Mouse (Mus musculus) intestine, postnatal 0 days (tissue): ENCODE results near the gene Arhgef39. TPM values are rescaled to one million over a fixed set of nuclear protein-coding genes. Genes with fewer than 3 reads are reported as not detected.
A peak's percentile ranks its signal among the peaks of the same experiment; 100 is the strongest.

Source experiments
- ATAC-seq: fragments of 200-750 bp; cut with Nextera tagmentation; 2 replicates; pipeline ENCODE4 v1.8.0; 2017; ENCODE audit warnings: mild to moderate bottlenecking, moderate TSS enrichment, moderate library complexity
- H3K27ac ChIP-seq: fragments of 300-500 bp; sonication (generic); 2 replicates; pipeline ENCODE4 v1.5.1; 2014; ENCODE audit warnings: mild to moderate bottlenecking, low read depth, low read length, moderate library complexity
- H3K27me3 ChIP-seq: fragments of 300-500 bp; sonication (generic); replicated peaks from 2 replicates; pipeline ENCODE4 v1.6.1; 2014; ENCODE audit warnings: low read length, mixed read lengths; ENCODE audit not compliant: control insufficient read depth, insufficient read depth
- H3K36me3 ChIP-seq: fragments of 300-500 bp; sonication (generic); 2 replicates; pipeline ENCODE4 v1.6.1; 2014; ENCODE audit warnings: mild to moderate bottlenecking, moderate library complexity; ENCODE audit not compliant: control insufficient read depth, insufficient read depth
- H3K4me1 ChIP-seq: fragments of 300-500 bp; sonication (generic); replicated peaks from 2 replicates; pipeline ENCODE4 v1.6.1; 2014; ENCODE audit warnings: antibody characterized with exemption, low read length, mixed read lengths; ENCODE audit not compliant: control insufficient read depth, insufficient read depth
- H3K4me2 ChIP-seq: fragments of 300-500 bp; sonication (generic); replicated peaks from 2 replicates; pipeline ENCODE4 v1.6.1; 2014; ENCODE audit warnings: low read depth, mild to moderate bottlenecking, moderate library complexity
- H3K4me3 ChIP-seq: fragments of 300-500 bp; sonication (generic); 2 replicates; pipeline ENCODE4 v1.5.1; 2014; ENCODE audit warnings: low read depth, low read length
- H3K9ac ChIP-seq: fragments of 300-500 bp; sonication (generic); 2 replicates; pipeline ENCODE4 v1.6.1; 2014; ENCODE audit warnings: mild to moderate bottlenecking, low read depth, low read length
- H3K9me3 ChIP-seq: fragments of 300-500 bp; sonication (generic); 2 replicates; pipeline ENCODE4 v1.6.1; 2016; ENCODE audit warnings: mixed run types; ENCODE audit not compliant: control insufficient read depth
- CTCF ChIP-seq: sonication (generic); IDR thresholded peaks from 2 replicates; pipeline ENCODE4 v1.5.1; 2016; ENCODE audit warnings: low read depth, mild to moderate bottlenecking, control low read depth, antibody characterized with exemption, moderate library complexity
- WGBS: fragments of 180-500 bp; shearing (Covaris S2); extraction: QIAGEN DNeasy Blood & Tissue Kit; methylation state at CpG from one replicate; pipeline ENCODE4 v1.1.7; 2014; 5-methylcytosine and 5-hydroxymethylcytosine counted together
- polyA plus RNA-seq: library from polyadenylated mRNA; unstranded; fragments of >200 nt; fragmentation: Nextera tagmentation; extraction: Ambion mirVana; gene quantifications from 2 replicates; pipeline ENCODE4 v1.2.1, GENCODE M21; 2015

The Arhgef39 gene
- polyA plus RNA-seq, 1 experiment from 2014 or later: 12.3 TPM

- H3K27me3 ChIP-seq: no peaks in the 10 kb centered on the region
- H3K9me3 ChIP-seq: no peaks in the 10 kb centered on the region
- H3K4me1 ChIP-seq: no peaks in the 10 kb centered on the region
- no peak overlapping the region for H3K4me2 ChIP-seq
- H3K9ac ChIP-seq: no peak overlapping the region
- no peak for TF ChIP-seq CTCF
- ATAC-seq: no peak
- H3K36me3 ChIP-seq: peaks cover 95% of the 10 kb centered on the region
- H3K27ac ChIP-seq: no peak overlapping the region
- WGBS: 93% methylated on average over 8 of the region's 8 CpGs
- H3K4me3 ChIP-seq: no peak overlapping the region
Observed at GRCm38 (mm10) chr4:43535628-43536027, 36.1 kb upstream of the Arhgef39 start.

GRCm38 (mm10) chr4:43533270-43533669, 33.8 kb upstream of the Arhgef39 start:
- WGBS: 88% methylated on average over 9 of the region's 9 CpGs
- H3K36me3 ChIP-seq: peaks cover 72% of the 10 kb centered on the region

GRCm38 (mm10) chr4:43530581-43530980, 31.1 kb upstream of the Arhgef39 start:
- TF ChIP-seq CTCF: peak; percentile 88
- no peak overlapping the region for H3K4me3 ChIP-seq
- no peaks in the 10 kb centered on the region for H3K27me3 ChIP-seq
- no peak overlapping the region for H3K4me2 ChIP-seq
- peaks cover 45% of the 10 kb centered on the region for H3K36me3 ChIP-seq
- no peak overlapping the region for H3K9ac ChIP-seq
- H3K4me1 ChIP-seq: no peaks in the 10 kb centered on the region
- WGBS: 17% methylated on average over 7 of the region's 7 CpGs
- no peaks in the 10 kb centered on the region for H3K9me3 ChIP-seq
- no peak overlapping the region for H3K27ac ChIP-seq
- ATAC-seq: peak; percentile 61; the same call in 1 of the 2 replicates

More at GRCm38 (mm10) chr4:43533270-43533669, 33.8 kb upstream of the Arhgef39 start:
- no peak overlapping the region for H3K27ac ChIP-seq
- TF ChIP-seq CTCF: no peak
- H3K27me3 ChIP-seq: no peaks in the 10 kb centered on the region
- no peaks in the 10 kb centered on the region for H3K4me1 ChIP-seq
- H3K9me3 ChIP-seq: no peaks in the 10 kb centered on the region
- no peak overlapping the region for H3K4me3 ChIP-seq
- no peak for ATAC-seq
- H3K4me2 ChIP-seq: no peak overlapping the region
- no peak overlapping the region for H3K9ac ChIP-seq

- 43% methylated on average over 8 of the region's 8 CpGs for WGBS
- no peak overlapping the region for H3K9ac ChIP-seq
- H3K4me3 ChIP-seq: no peak overlapping the region
- no peaks in the 10 kb centered on the region for H3K9me3 ChIP-seq
- TF ChIP-seq CTCF: no peak
- H3K27ac ChIP-seq: no peak overlapping the region
- ATAC-seq: no peak
- H3K4me1 ChIP-seq: no peaks in the 10 kb centered on the region
- peaks cover 40% of the 10 kb centered on the region for H3K36me3 ChIP-seq
- H3K4me2 ChIP-seq: no peak overlapping the region
- H3K27me3 ChIP-seq: no peaks in the 10 kb centered on the region
Observed at GRCm38 (mm10) chr4:43530081-43530501, 30.6 kb upstream of the Arhgef39 start.

GRCm38 (mm10) chr4:43528487-43528886, 29.0 kb upstream of the Arhgef39 start:
- Histone ChIP-seq H3K9me3 (no peaks in the 10 kb centered on the region), H3K36me3 (peaks cover 24% of the 10 kb centered on the region), H3K4me1 (0 out of 2 replicates have a peak, but pooled peaks cover 4% of the 10 kb centered on the region), H3K27me3 (peaks cover 6% of the 10 kb centered on the region; the same call in 1 of the 2 replicates), H3K4me2 (no peak overlapping the region), H3K4me3 (no peak overlapping the region), H3K27ac (no peak overlapping the region), H3K9ac (no peak overlapping the region)
- peak; percentile 44 for TF ChIP-seq CTCF
- no peak for ATAC-seq
- 78% methylated on average over 9 of the region's 9 CpGs for WGBS

GRCm38 (mm10) chr4:43527880-43528279, 28.4 kb upstream of the Arhgef39 start:
- H3K9ac ChIP-seq: no peak overlapping the region
- H3K9me3 ChIP-seq: no peaks in the 10 kb centered on the region
- H3K4me3 ChIP-seq: no peak overlapping the region
- H3K4me1 ChIP-seq: 0 out of 2 replicates have a peak, but pooled peaks cover 4% of the 10 kb centered on the region
- no peak overlapping the region for H3K27ac ChIP-seq
- WGBS: 68% methylated on average over 5 of the region's 5 CpGs
- H3K27me3 ChIP-seq: peaks cover 13% of the 10 kb centered on the region; the same call in 1 of the 2 replicates
- no peak overlapping the region for H3K4me2 ChIP-seq
- peaks cover 18% of the 10 kb centered on the region for H3K36me3 ChIP-seq
- peak; percentile 61 for TF ChIP-seq CTCF
- ATAC-seq: no peak

GRCm38 (mm10) chr4:43519956-43520355, 20.5 kb upstream of the Arhgef39 start:
- no peak overlapping the region for H3K9ac ChIP-seq
- peaks cover 13% of the 10 kb centered on the region; the same call in 1 of the 2 replicates for H3K36me3 ChIP-seq
- peak; percentile 17; the same call in 1 of the 2 replicates for ATAC-seq
- 0 out of 2 replicates have a peak overlapping the region, but pooled peaks have one; percentile 9 for H3K4me3 ChIP-seq
- no peak for TF ChIP-seq CTCF
- H3K27me3 ChIP-seq: peaks cover 31% of the 10 kb centered on the region; the same call in 1 of the 2 replicates
- H3K9me3 ChIP-seq: no peaks in the 10 kb centered on the region
- H3K27ac ChIP-seq: no peak overlapping the region
- 18% methylated on average over 6 of the region's 6 CpGs for WGBS
- H3K4me1 ChIP-seq: peaks cover 8% of the 10 kb centered on the region; the same call in 1 of the 2 replicates
- peak overlapping the region; percentile 61 for H3K4me2 ChIP-seq
